ENCODE assay signal across 9 mouse cellular contexts in genomic region chr4:106980669-106981068, GRCm38 (mm10).
A peak's percentile ranks its signal among the peaks of the same experiment; 100 is the strongest.
DNase-seq lines count a peak whose midpoint lies in the region; ATAC-seq lines count a peak whose summit lies in the region.
"Had no signal": no experiment of that assay in that cellular context is flagged by ENCODE, and none has a peak within 500 bp of the region (broad histone marks: within the 10 kb centered on the region; RNA-seq: fewer than 3 reads in every experiment).

No protein-coding gene starts in this region.

- H3K4me1 ChIP-seq in kidney, embryonic 16.5 days (ENCODE audit: insufficient read depth, low read length) = peaks cover 97% of the 10 kb centered on the region
- H3K4me1 ChIP-seq in embryonic facial prominence, embryonic 14.5 days (ENCODE audit: control insufficient read depth, insufficient read depth, low read length) = peaks cover 68% of the 10 kb centered on the region
- peaks cover 91% of the 10 kb centered on the region for H3K4me1 ChIP-seq in limb, embryonic 11.5 days (ENCODE audit: control insufficient read depth, insufficient read depth, low read length)
- peaks cover 61% of the 10 kb centered on the region for H3K4me1 ChIP-seq in stomach, embryonic 14.5 days (ENCODE audit: control insufficient read depth, insufficient read depth, low read length)

- no peaks in the 10 kb centered on the region for H3K27me3 ChIP-seq in kidney, embryonic 16.5 days (ENCODE audit: insufficient read depth, low read length)
- H3K27me3 ChIP-seq in embryonic facial prominence, embryonic 14.5 days (replicated peaks; ENCODE audit: control insufficient read depth, insufficient read depth, low read length) = no peaks in the 10 kb centered on the region
- H3K27me3 ChIP-seq in limb, embryonic 11.5 days (ENCODE audit: control insufficient read depth, insufficient read depth, low read length) = no peaks in the 10 kb centered on the region
- no peaks in the 10 kb centered on the region for H3K27me3 ChIP-seq in stomach, embryonic 14.5 days (ENCODE audit: control insufficient read depth, insufficient read depth, low read length)

- WGBS in kidney, embryonic 16.5 days = 30% methylated on average over 7 of the region's 7 CpGs
- 20% methylated on average over 7 of the region's 7 CpGs for WGBS in embryonic facial prominence, embryonic 14.5 days
- WGBS in limb, embryonic 11.5 days = 34% methylated on average over 7 of the region's 7 CpGs
- WGBS in stomach, embryonic 14.5 days = 34% methylated on average over 7 of the region's 7 CpGs

- no peak overlapping the region; the same call in 1 of the 2 replicates for H3K9ac ChIP-seq in kidney, embryonic 16.5 days (replicated peaks; ENCODE audit: low read length)
- H3K9ac ChIP-seq in embryonic facial prominence, embryonic 14.5 days (ENCODE audit: low read depth, low read length) = 0 out of 2 replicates have a peak overlapping the region, but pooled peaks have one; percentile 15
- no peak overlapping the region for H3K9ac ChIP-seq in limb, embryonic 11.5 days (ENCODE audit: low read length)
- H3K9ac ChIP-seq in stomach, embryonic 14.5 days (replicated peaks; ENCODE audit: low read depth, low read length) = no peak overlapping the region

- ATAC-seq in kidney, embryonic 16.5 days (ENCODE audit: low FRiP score, low TSS enrichment) = no peak
- ATAC-seq in embryonic facial prominence, embryonic 14.5 days (ENCODE audit: low read depth) = peak; percentile 74
- no peak for ATAC-seq in limb, embryonic 11.5 days (ENCODE audit: insufficient number of reproducible peaks, low FRiP score, low TSS enrichment, low read depth)
- peak; percentile 53 for ATAC-seq in stomach, embryonic 14.5 days (ENCODE audit: insufficient number of reproducible peaks, insufficient read depth, low FRiP score, low read depth)

- no peaks in the 10 kb centered on the region for H3K36me3 ChIP-seq in kidney, embryonic 16.5 days (ENCODE audit: insufficient read depth, low read length)
- H3K36me3 ChIP-seq in embryonic facial prominence, embryonic 14.5 days (ENCODE audit: control insufficient read depth, insufficient read depth, low read length) = peaks cover 11% of the 10 kb centered on the region; the same call in 1 of the 2 replicates
- H3K36me3 ChIP-seq in limb, embryonic 11.5 days (ENCODE audit: control insufficient read depth, insufficient read depth, low read length) = peaks cover 2% of the 10 kb centered on the region; the same call in 1 of the 2 replicates
- no peaks in the 10 kb centered on the region for H3K36me3 ChIP-seq in stomach, embryonic 14.5 days (ENCODE audit: control insufficient read depth, insufficient read depth, low read length)

- H3K9me3 ChIP-seq in kidney, embryonic 16.5 days (ENCODE audit: low read length) = no peaks in the 10 kb centered on the region
- H3K9me3 ChIP-seq in embryonic facial prominence, embryonic 14.5 days (ENCODE audit: control insufficient read depth, low read length) = no peaks in the 10 kb centered on the region
- no peaks in the 10 kb centered on the region for H3K9me3 ChIP-seq in limb, embryonic 11.5 days (ENCODE audit: control insufficient read depth, low read length)
- H3K9me3 ChIP-seq in stomach, embryonic 14.5 days (ENCODE audit: control insufficient read depth, low read depth, low read length) = no peaks in the 10 kb centered on the region

- H3K4me2 ChIP-seq in kidney, embryonic 16.5 days (replicated peaks; ENCODE audit: low read depth, low read length) = no peak overlapping the region
- peak overlapping the region; percentile 13; the same call in 1 of the 2 replicates for H3K4me2 ChIP-seq in embryonic facial prominence, embryonic 14.5 days (ENCODE audit: low read depth, low read length)
- H3K4me2 ChIP-seq in limb, embryonic 11.5 days (ENCODE audit: low read depth, severe bottlenecking) = no peak overlapping the region
- 0 out of 2 replicates have a peak overlapping the region, but pooled peaks have one; percentile 21 for H3K4me2 ChIP-seq in stomach, embryonic 14.5 days (replicated peaks; ENCODE audit: low read depth, low read length)

- peak overlapping the region; percentile 70 for H3K27ac ChIP-seq in kidney, embryonic 16.5 days (ENCODE audit: low read length)
- peak overlapping the region; percentile 66 for H3K27ac ChIP-seq in embryonic facial prominence, embryonic 14.5 days (replicated peaks; ENCODE audit: low read depth, low read length)
- H3K27ac ChIP-seq in limb, embryonic 11.5 days (replicated peaks; ENCODE audit: low read depth, low read length) = no peak overlapping the region
- peak overlapping the region; percentile 82 for H3K27ac ChIP-seq in stomach, embryonic 14.5 days (ENCODE audit: low read length)

- H3K4me3 ChIP-seq in kidney, embryonic 16.5 days (ENCODE audit: low read length) = no peak overlapping the region
- no peak overlapping the region for H3K4me3 ChIP-seq in embryonic facial prominence, embryonic 14.5 days (ENCODE audit: low read depth, low read length)
- H3K4me3 ChIP-seq in limb, embryonic 11.5 days (ENCODE audit: low read depth, low read length) = no peak overlapping the region
- H3K4me3 ChIP-seq in stomach, embryonic 14.5 days (ENCODE audit: low read depth, low read length) = no peak overlapping the region
- H3K4me3 ChIP-seq: erythroblast, embryonic 14.5 days had no signal

- DNase-seq in kidney, adult 18-20 months = no peak
- DNase-seq in embryonic facial prominence, embryonic 14.5 days (ENCODE audit: low spot score) = peak; percentile 88
- peak; percentile 47 for DNase-seq in limb, embryonic 11.5 days (ENCODE audit: low spot score)
- no peak for DNase-seq in layer of hippocampus, postnatal 14 days (ENCODE audit: low spot score in 2 of 2)
- no peak for DNase-seq in layer of hippocampus, adult 9-10 months (ENCODE audit: low spot score)
- DNase-seq: kidney, postnatal 25 days had no signal

Comparison
In these comparisons a context has a peak if more than half of its experiments do, and no peak if none do; other contexts are left out.
1. ATAC-seq: peak in embryonic facial prominence, embryonic 14.5 days (single experiment) and stomach, embryonic 14.5 days (single experiment); none in kidney, embryonic 16.5 days (single experiment) and limb, embryonic 11.5 days (single experiment).
2. H3K4me2 ChIP-seq: peak in embryonic facial prominence, embryonic 14.5 days (single experiment) and stomach, embryonic 14.5 days (single experiment); none in kidney, embryonic 16.5 days (single experiment) and limb, embryonic 11.5 days (single experiment).
3. DNase-seq: peak in embryonic facial prominence, embryonic 14.5 days (single experiment) and limb, embryonic 11.5 days (single experiment); none in kidney, adult 18-20 months (single experiment), layer of hippocampus, postnatal 14 days (0 of 2) and layer of hippocampus, adult 9-10 months (single experiment).